Mouse (Mus musculus) heart, adult 9 months (tissue): ENCODE measurements at regions not wholly inside any gene's neighbourhood (a gene's known extent, or its start where the extent isn't known, plus 50 kb on each side); places are given as distances from the start of the nearest gene placed in this dataset.

Experiments
- DNase-seq, 2 experiments: peaks; one replicate each; pipeline ENCODE4 v3.0.0; 2022; ENCODE audit warnings: low spot score in 2 of 2

DNA sequence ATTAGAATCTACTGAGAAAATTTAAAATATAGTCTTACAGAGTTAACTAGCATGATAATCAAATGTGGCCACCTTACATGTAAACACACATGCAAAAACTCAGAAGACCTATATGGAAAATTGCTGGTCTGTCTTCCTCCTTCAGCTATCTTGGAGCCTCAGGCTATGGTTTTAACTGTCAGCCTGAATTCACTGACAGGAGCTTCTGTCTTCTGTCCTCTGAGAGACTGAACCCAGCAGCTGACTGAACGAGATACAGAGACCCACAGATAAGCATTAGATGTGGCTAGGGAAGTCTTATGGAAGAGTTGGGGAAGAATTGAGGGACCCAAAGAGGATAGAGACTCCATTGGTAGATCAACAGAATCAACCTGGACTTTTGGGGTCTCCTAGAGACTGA, 360.0 kb upstream of the Meox2 start:
- DNase-seq: no peak

DNA sequence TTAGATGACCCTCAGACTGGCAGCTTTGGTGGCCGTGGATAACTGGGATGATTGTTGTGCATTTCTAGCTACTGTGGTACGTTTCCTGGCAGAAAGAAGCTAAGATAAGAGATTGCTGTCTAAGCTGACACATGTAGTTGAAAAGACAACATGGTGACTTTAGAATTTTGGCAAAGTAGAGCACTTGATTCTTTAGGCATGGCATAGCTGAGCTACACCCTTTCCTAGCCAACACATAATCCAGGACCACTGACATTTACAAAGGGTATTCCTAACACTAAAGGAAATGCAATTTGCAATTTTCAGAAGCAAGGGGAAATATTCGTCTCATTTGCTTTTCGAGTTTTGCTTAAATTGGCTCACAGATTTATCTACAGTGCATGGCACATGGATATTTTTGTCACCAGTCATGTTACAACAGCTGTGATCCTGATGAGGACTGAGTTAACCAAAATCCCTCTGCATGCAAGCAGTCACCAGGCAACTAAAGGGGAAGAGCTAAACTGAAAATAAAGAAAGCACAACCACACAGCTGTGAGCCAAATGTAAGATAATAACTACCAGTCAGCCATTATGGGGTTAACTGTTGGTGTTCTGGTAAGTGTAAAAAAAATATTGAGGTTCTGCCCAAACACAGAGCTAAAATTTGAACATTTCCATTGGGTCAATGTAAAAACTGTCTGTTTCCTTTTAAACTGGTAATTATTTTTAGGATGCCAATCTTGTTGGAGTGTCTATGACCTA, 342.9 kb upstream of the Meox2 start:
- DNase-seq: no peak

DNA sequence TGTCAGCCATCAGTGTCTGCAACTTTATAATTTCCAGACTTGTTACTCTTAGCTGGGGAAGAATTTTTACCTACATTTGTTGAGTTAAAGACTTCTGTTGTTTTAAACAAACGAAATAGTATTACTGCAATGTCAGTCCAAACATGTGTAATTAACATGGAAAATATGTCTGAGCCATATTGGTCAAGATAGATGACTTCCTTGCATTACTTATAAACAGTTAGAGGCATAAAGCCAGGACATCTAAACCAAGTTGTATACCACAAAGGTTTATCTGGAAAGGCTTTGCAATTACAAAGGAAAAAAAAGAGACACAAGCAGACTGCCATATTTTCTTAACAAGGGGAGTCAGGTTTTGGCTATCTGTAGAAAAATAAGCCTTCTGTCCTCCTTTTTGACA, 342.2 kb upstream of the Meox2 start:
- no peak for DNase-seq

DNA sequence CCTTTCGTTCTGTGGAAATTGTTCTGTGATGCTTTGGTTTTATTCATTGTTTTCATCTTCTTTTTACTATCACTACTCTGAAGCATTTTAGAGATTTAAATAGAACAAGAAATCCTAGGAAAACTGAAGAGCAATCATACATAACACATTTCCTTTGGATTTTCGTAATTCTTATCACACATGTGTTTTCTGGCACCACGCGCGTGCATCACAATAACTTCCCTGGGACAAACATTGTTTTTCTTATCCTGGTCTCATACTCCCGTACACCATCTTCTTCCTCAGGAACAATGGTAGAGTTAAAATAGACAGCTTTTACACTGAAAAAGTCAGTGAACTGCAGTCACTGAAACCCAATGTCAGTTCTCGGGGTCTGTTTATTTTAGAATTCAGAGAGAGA, 327.6 kb upstream of the Meox2 start:
- peak; percentile 21 to 34 for DNase-seq

DNA sequence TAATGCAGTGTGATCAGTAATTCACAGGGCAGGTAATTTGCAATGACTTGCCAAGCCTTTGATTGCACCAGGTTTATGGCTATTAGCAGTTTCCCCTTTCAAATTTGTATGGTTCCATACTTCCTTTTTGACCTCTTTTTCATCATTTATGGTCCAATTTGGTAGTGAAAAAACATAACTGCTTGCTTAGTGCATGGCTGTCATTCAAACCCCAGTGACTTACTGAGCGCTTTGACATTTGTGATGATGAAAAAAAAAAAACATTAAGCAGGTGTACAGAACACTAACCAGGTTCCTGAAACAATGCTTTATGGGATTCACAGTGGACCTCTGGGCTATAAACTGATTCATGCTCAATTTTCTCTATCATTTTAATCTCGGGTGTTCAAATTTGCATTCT, 317.5 kb upstream of the Meox2 start:
- DNase-seq: no peak

DNA sequence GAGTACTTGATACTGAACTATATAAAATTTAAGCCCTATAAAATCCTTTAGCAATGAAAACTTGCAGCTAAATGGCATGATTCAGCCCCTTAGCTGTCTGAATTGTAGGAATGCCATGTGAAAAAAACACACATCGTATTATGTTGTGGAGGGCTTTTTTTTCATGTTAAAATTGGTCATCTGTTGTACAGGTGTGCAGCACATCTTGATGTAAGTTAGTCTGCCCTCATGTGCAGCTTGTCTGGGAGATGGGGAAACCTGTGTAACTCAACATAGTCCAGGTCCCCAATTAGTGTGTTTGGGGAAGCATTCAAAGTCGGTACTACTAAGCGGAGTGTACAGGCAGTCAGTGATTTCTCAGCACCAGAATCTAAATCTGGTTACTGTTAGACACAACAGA, 316.9 kb upstream of the Meox2 start:
- DNase-seq: no peak

DNA sequence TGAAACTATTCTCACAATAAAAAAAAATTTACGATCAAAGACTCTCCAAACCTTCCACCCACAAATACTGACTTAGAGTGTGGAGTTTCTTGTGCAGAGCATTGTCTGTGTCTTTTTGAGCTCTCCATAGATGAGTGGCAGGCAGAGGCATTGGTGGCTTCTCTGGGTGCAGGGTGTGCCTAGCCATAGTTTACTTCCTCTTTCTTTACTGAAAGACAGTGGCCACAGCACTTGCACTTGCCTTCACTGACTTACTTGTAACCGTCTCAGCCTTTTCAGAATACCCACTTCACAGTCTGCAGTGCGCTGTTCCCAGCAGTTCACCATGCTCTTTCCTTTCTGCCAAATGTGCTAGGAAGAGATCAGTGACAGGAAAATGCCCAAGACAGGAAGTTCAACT, 316.1 kb upstream of the Meox2 start:
- no peak for DNase-seq

DNA sequence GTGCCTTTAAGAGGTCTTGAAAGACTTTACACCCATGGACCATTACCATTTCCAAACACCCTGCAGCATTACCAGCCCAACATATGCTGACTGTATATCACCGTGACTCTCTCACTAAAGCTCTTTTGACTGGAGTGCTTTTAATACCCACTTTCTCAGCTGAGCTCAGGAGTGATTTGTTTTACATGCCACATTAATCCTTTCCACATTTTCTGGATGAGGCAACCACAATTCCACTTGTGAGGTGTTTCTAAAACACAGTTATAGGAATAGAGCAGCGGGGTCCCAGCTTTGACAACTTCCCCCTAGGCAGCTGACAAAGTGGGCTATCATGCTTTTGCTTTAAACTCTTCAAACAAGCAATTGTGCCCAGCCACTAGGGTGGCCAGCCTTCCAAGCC, 314.5 kb upstream of the Meox2 start:
- DNase-seq: no peak

DNA sequence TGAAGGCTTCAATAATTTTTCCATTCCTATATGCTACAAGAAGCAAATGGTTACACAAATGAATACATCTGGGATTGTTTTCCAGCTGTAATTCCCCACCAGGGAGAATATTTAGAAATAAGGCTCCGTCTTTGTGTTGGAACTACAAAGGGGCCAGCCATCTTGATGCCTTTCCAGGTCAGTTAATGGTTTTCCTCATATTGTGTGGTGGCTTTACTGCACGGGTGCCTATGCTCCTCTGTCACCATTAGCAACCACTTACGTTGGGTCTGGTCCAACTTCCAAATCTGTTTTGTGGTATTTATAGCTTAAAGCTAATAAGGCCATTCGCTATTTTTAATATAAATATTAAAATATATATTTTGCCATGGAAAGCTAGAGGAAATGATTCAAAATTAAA, 312.1 kb upstream of the Meox2 start:
- no peak for DNase-seq

DNA sequence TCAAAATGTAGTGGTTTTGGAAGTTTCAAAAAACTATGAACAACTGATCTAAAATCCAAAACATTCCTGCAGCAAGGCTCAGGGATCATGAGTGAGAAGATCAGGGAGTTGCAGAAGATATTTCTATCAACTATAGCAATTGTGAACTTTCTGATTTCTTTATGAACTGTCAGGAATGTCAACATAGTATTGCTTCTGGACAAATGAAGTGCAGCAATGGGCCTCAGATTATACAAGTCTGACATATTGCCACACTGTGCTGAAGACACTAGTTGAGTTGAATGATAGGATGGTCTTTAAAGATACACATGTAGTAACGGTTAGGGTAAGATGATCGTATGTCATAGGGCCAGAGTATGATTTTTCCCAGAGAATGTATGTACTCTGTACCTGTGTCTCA, 290.4 kb upstream of the Meox2 start:
- no peak for DNase-seq

DNA sequence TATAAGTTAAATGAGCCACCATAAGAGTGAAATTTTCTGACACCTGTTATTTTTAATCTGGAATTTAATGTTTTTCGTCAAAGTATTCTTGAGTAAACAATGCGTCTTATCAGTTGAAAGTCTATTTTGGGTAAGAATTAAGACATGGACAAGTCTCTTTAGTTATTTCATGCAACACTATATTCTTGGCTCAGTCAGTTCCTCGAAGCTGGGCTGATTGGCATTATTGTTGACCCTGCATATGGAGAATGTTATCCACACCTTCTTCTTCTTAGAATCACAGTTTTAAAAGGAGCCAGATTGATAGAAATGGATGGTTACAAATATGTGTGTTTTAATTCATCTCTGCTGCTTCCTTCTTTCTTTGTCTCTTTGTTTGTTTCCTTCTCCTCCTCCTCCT, 289.5 kb upstream of the Meox2 start:
- no peak for DNase-seq

DNA sequence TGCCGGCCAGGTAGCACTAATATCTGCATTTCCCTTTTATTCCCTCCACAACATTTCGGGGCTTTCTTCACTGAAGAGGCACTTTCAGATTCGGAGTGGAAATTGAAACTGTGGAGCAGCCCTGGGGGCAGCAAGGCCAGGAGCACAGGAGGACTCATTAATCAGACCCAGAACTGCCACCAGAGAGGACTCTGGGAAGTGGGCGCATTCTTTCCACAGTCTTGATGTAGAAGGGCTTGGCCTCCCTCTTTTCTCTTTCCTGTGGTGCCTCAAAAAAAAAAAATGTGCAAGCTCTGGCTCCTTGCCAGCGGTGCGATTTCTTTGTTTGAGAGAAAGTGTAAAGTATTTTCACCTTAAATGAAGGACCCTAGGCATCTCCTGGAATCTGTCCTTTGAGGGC, 281.6 kb upstream of the Meox2 start:
- no peak for DNase-seq

DNA sequence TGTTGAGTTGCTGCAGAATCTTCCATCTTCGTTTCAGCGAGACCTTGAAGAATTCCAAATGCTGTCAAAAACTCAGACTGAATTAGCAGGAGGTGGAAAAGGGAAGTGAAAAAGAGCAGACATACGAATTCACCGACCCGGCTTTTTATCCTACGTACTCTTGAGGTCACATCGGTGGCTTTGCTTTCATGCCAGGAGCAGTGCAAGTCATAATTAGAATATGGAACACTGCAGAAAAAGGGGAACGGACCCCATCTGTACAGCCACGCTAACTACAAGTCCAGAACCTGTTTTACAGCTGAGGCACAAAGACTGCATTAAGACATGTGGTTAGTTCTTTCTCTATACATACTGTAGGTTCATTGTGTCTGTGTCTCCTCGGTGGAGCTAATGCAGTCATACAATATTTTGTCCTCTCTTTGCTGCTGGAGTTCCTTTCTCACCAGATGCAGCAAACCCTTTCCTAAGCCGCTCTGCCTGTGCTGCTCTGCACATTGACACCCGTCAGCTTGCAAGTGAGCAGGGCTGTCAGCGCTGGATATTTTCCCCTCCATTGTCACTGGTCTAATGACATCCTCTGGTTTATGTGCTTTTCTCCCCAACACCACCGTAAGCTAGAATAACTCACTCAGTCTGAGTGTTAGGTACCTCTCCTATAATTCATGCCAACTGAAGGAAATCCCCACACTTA, 276.9 kb upstream of the Meox2 start:
- DNase-seq: no peak

DNA sequence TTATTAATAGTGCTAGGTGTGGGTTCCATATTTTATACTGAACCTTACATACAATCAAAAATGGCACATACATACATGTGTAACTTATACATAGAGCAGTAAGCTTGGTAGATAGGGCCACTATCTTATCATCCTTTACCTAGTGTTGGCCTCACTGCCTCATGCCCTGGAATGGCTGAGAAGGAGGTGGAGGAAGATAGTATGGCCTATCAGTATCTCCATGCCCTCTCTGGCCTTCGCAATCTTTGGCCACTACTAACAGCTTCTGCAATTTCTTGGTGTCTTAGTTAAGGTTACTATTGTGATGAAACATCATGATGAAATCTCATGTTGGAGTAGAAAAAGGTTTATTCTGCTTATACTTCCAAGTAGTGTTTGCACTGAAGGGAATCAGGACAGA, 265.4 kb upstream of the Meox2 start:
- no peak for DNase-seq

DNA sequence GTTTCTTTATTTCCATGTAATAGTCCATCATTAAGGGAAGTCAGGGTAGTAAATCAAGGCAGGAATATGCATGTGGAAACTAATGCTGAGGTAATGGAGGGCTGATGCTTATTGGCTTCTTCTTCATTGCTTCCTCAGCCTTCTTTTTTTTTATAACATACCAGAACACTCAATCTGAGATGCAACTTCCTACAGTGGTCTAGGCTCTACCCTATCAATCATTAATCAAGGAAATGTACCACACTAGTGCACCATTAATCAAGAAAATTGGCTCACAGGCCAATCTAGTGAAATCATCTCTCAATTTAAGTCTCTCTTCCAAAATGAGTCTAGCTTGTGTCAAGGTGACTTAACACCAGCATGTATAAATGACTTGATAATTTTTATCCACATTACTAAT, 263.2 kb upstream of the Meox2 start:
- DNase-seq: no peak

DNA sequence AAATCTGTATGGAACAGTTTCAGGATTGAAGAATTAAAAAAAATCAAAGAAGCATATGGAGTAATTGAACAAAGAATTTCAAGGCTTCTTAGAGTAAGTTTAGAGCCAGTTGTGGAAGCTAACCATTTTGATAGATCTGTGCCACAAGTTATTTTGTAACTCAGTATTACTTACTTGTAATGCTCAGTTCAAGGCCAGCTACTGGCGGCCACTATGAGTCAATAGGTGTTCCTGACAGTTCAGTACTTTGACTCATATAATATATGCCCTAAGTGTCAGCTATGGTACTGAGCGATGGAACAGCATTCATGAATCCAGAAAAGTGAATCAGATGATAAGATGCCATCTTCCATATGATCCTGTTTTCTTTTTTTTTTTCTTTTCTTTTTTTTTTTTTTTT, 259.3 kb upstream of the Meox2 start:
- DNase-seq: no peak

DNA sequence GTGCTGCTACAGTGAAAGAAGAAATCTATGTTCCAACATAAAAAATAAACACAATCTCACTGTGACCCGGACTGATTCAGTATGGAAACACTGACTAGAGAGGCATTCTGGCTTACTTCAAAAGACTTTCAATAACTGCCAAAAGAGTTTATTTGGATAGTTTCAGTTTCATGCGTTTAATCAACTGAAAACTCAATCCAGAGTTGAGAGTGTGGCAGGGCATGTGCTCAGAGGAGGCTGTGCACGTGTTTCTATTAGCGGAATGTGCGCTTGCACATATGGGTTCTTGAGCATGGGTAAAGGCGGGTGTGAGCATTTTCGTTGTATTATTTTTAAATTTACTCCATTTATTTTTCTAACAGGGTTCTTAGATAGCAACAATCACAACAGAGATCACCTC, 245.2 kb upstream of the Meox2 start:
- no peak for DNase-seq

DNA sequence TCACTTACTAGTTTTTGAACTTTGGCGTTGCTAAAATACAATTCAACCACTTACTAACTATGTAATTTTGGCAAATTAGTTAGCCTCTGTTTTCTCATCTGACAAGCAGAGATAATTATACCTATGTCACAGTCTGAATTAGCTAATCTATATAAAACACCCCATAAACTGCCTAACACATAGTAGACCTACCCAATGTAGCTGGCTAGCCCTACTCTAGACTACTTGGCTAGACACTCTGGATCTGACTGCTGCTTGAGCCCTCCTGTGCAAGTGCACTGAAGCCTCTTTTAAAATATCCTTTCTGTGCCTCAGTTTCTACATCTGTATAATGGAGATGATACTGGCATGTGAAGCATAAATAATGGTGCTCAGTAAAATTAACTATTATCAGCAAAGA, 227.6 kb upstream of the Meox2 start:
- no peak for DNase-seq

DNA sequence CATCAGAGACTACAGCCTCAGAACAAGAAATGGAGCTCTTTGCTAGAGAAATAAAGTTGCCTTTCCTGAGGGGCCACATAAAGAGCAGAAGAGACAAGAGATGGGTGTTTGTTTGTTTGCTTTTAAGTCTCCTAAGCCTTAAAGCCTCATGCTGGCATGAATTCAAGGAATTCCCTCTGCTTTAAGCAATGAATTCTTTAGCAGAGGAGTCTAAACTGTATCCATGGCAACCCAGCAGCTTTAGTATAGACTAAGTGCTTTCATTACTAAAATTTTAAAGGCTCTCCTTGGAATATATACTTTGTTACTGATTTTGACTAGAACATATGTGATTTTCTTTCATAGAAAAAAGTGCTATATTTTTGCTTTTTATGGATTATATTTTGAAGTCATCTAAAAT, 195.0 kb upstream of the Meox2 start:
- DNase-seq: no peak

DNA sequence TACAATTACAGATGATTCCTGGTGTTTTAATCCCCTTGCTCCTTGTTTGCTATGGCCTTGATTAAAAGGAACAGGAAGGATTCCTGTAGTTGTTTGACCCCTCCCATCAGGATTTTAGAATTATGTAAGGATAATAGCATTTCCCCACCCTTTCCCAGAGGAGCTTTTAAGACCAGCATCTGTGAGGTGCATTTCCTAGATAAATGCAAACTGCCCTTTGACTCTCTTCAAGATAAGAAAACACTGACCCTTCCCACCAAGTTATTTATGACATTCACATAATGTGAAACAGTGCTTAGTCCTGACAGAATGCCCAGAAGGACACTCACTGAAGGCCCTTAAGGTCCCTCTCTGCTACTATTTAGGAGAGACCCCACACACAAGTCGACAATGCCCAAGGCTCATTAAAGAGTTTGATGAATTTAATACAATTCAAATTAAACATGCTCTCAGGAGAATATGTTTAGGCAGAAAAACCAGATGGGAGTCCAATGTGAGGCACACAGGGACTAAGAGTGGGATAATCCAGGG, 190.7 kb upstream of the Meox2 start:
- DNase-seq: peak; percentile 23 to 77

DNA sequence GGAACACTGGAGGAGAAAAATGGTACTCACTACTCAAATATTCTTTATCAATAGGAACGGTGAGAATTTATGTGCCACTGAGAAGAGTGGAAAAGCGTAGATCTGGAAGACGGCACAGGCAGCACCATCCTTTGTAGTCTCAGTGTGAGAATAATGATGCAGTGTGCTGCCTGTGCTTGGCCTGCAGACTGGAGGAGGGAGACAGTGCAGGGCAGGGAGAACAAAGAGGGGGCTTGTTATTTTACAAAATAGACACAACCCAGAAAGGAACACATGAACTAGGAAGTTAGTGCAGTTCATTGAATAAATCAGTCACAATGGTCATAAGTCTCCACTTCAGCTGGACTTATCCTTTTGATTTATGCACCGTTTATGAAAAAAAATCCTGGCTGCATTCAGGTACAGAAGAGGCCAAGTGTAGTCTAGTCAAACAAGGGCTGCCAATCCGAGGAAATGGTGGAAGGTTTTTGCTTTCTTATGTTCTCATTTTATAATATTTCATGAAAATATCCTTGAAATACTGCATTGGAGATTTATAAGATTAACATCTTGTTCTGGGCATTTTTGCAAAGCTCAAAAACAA, 190.0 kb upstream of the Meox2 start:
- DNase-seq: no peak

DNA sequence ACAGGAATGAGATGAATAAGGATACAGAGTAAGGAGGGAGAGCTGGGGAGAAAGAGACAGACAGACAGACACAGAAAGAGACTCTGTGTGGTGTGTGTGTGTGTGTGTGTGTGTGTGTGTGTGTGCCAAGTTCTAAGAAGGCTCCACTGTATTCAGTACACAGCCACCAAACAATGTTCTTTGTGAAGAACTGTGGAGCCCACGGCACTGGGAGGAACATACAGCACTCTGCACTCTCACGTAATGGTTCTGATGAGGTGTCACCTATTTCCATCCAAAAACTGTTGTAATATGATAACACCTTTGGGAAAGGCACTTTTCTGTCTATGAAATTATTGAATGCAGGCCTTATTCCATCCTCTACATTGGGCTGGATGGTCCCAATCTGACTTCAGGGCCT, 184.8 kb upstream of the Meox2 start:
- DNase-seq: no peak

DNA sequence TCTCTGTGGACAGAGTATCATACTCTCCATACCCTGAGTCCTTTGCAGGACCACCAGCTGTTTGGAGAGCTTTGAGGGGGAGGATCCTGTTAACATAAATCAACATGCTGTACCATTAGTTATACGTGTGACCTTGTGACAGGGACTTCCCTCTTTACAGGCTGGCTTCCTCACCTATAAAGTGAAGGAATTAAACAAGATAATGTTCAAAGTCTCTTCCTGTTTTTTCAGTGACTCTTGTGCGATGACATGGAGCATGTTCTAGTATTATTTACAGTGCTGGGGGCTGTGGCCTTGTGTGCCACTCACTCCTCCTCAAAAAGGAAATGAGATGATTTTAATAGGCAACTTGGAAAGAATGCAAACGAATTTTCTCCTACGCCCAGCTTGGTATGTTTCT, 182.1 kb upstream of the Meox2 start:
- no peak for DNase-seq
